7 mouse cellular contexts compared by ENCODE assay signal in genomic region chr9:79718481-79719370, GRCm38 (mm10). TPM values are rescaled to one million over a fixed set of nuclear protein-coding genes. Genes with fewer than 3 reads are reported as not detected.
DNase-seq lines count a peak whose midpoint lies in the region; ATAC-seq and TF ChIP-seq lines count a peak whose summit lies in the region.

Gene Col12a1 (minus strand): TSS chr9:79718831.

- ATAC-seq in forebrain, postnatal 0 days: peak; percentile 44
- peak; percentile 68 for ATAC-seq in limb, embryonic 13.5 days (ENCODE audit: low FRiP score, low read depth)
- peak; percentile 68 for ATAC-seq in midbrain, embryonic 15.5 days (replicated peaks)

- H3K4me1 ChIP-seq in bone marrow macrophage, adult 2 months (ENCODE audit: control insufficient read depth, insufficient read depth, low read length): 0 out of 2 replicates have a peak, but pooled peaks cover 2% of the 10 kb centered on the region
- H3K4me1 ChIP-seq in forebrain, postnatal 0 days (ENCODE audit: insufficient read depth): peaks cover 22% of the 10 kb centered on the region; the same call in 1 of the 2 replicates
- peaks cover 38% of the 10 kb centered on the region for H3K4me1 ChIP-seq in limb, embryonic 13.5 days
- H3K4me1 ChIP-seq in midbrain, embryonic 15.5 days: peaks cover 55% of the 10 kb centered on the region

- H3K4me3 ChIP-seq in bone marrow macrophage, adult 2 months (ENCODE audit: insufficient read depth, low read length): peak within 1 kb of the TSS; percentile 10; the same call in 1 of the 2 replicates
- H3K4me3 ChIP-seq in forebrain, postnatal 0 days (ENCODE audit: low read depth, low read length): peak within 1 kb of the TSS; percentile 44
- H3K4me3 ChIP-seq in limb, embryonic 13.5 days: peak within 1 kb of the TSS; percentile 74
- peak within 1 kb of the TSS; percentile 54 for H3K4me3 ChIP-seq in midbrain, embryonic 15.5 days

- H3K36me3 ChIP-seq in forebrain, postnatal 0 days (ENCODE audit: insufficient read depth): no peaks in the 10 kb centered on the region
- no peaks in the 10 kb centered on the region for H3K36me3 ChIP-seq in limb, embryonic 13.5 days
- H3K36me3 ChIP-seq in midbrain, embryonic 15.5 days (replicated peaks): no peaks in the 10 kb centered on the region

- no peak for TF ChIP-seq POLR2A in bone marrow macrophage, adult 2 months (IDR thresholded peaks at IDR 0.05; ENCODE audit: borderline replicate concordance, low read depth, low read length)

- peak within 1 kb of the TSS; percentile 40 for H3K9ac ChIP-seq in forebrain, postnatal 0 days
- peak within 1 kb of the TSS; percentile 91 for H3K9ac ChIP-seq in limb, embryonic 13.5 days
- peak within 1 kb of the TSS; percentile 47 for H3K9ac ChIP-seq in midbrain, embryonic 15.5 days

- no peaks in the 10 kb centered on the region for H3K9me3 ChIP-seq in forebrain, postnatal 0 days (ENCODE audit: low read length)
- H3K9me3 ChIP-seq in limb, embryonic 13.5 days: peaks cover 6% of the 10 kb centered on the region; the same call in 1 of the 2 replicates
- no peaks in the 10 kb centered on the region for H3K9me3 ChIP-seq in midbrain, embryonic 15.5 days

- peak within 1 kb of the TSS; percentile 87 for H3K4me2 ChIP-seq in forebrain, postnatal 0 days (ENCODE audit: low read depth)
- peak within 1 kb of the TSS; percentile 79 for H3K4me2 ChIP-seq in limb, embryonic 13.5 days (replicated peaks)
- peak within 1 kb of the TSS; percentile 95 for H3K4me2 ChIP-seq in midbrain, embryonic 15.5 days

- H3K27me3 ChIP-seq in forebrain, postnatal 0 days (ENCODE audit: insufficient read depth, low read length): peaks cover 33% of the 10 kb centered on the region
- peaks cover 6% of the 10 kb centered on the region; the same call in 1 of the 2 replicates for H3K27me3 ChIP-seq in limb, embryonic 13.5 days
- H3K27me3 ChIP-seq in midbrain, embryonic 15.5 days (replicated peaks): peaks cover 31% of the 10 kb centered on the region

- intact Hi-C loops in heart, postnatal 25 days (cut with DNase I): loop anchor here (10.0 kb wide), 1 partner anchor 204 kb away; no protein-coding TSS in a partner anchor

- peak; percentile 97 for DNase-seq in Muller cell, postnatal 12 days (ENCODE audit: inconsistent ontology term)
- DNase-seq in forebrain, postnatal 0 days: peak; percentile 60
- DNase-seq in heart, postnatal 25 days (ENCODE audit: low spot score): peak; percentile 56
- peak; percentile 58 to 78 for DNase-seq in urinary bladder, adult 18-20 months (ENCODE audit: low spot score in 2 of 2)

- under 1% methylated on average over 64 of the region's 64 CpGs for WGBS in forebrain, postnatal 0 days
- WGBS in limb, embryonic 13.5 days: under 1% methylated on average over 62 of the region's 64 CpGs
- WGBS in midbrain, embryonic 15.5 days: under 1% methylated on average over 64 of the region's 64 CpGs

- no peak for TF ChIP-seq CTCF in bone marrow macrophage, adult 2 months (IDR thresholded peaks at IDR 0.05; ENCODE audit: low read depth, low read length)
- TF ChIP-seq CTCF in forebrain, postnatal 0 days (IDR thresholded peaks at IDR 0.05; ENCODE audit: low read depth): no peak; the same call in 1 of the 2 replicates

- no peak within 1 kb of the TSS for H3K27ac ChIP-seq in bone marrow macrophage, adult 2 months (ENCODE audit: insufficient read depth, low read depth, low read length)
- no peak within 1 kb of the TSS for H3K27ac ChIP-seq in forebrain, postnatal 0 days (ENCODE audit: low read depth, low read length)
- H3K27ac ChIP-seq in limb, embryonic 13.5 days: peak within 1 kb of the TSS; percentile 95
- H3K27ac ChIP-seq in midbrain, embryonic 15.5 days: no peak within 1 kb of the TSS

RNA-seq across cellular contexts. Expression of gene Col12a1, which starts in this region (rescaled TPM):
- polyA plus RNA-seq in bone marrow macrophage, adult 2 months (2012; ENCODE audit: insufficient read depth, insufficient read length, missing spikeins): 1.2 and 1.8 TPM in 2 replicates
- total RNA-seq in forebrain, postnatal 0 days (2014; rRNA removed): 12.4 and 29.8 TPM in 2 replicates
- 5.2 and 7.0 TPM in 2 replicates for polyA plus RNA-seq in forebrain, postnatal 0 days (2015; fragmentation: Nextera tagmentation; extraction: Ambion mirVana)
- 1 to 10 TPM; 1.1 to 1.3 TPM for total RNA-seq in heart, postnatal 25 days (2021)
- 87.8 and 99.8 TPM in 2 replicates for polyA plus RNA-seq in limb, embryonic 13.5 days (2015; fragmentation: Nextera tagmentation; extraction: Ambion mirVana)
- 4.8 and 5.6 TPM in 2 replicates for polyA plus RNA-seq in midbrain, embryonic 15.5 days (2015; fragmentation: Nextera tagmentation; extraction: Ambion mirVana)

Comparison
In these comparisons a context has a peak if more than half of its experiments do, and no peak if none do; other contexts are left out.
1. RNA of gene Col12a1 (polyA plus RNA-seq): 87.8 to 99.8 TPM in limb, embryonic 13.5 days; 5.2 to 7.0 TPM in forebrain, postnatal 0 days, 4.8 to 5.6 TPM in midbrain, embryonic 15.5 days and 1.2 to 1.8 TPM in bone marrow macrophage, adult 2 months; every median in the first group is over 10 times any median in the second.
2. H3K4me3 ChIP-seq: peak in every context shown above with its lines; median percentile 74 in limb, embryonic 13.5 days; 54 in midbrain, embryonic 15.5 days; 44 in forebrain, postnatal 0 days; 10 in bone marrow macrophage, adult 2 months.
3. H3K9ac ChIP-seq: peak in every context shown above with its lines; median percentile 91 in limb, embryonic 13.5 days; 47 in midbrain, embryonic 15.5 days; 40 in forebrain, postnatal 0 days.
4. Peak in every context shown above with its lines, with median percentiles within 50 percentile points of each other: DNase-seq, ATAC-seq and H3K4me2 ChIP-seq.